In the genomic region with DNA sequence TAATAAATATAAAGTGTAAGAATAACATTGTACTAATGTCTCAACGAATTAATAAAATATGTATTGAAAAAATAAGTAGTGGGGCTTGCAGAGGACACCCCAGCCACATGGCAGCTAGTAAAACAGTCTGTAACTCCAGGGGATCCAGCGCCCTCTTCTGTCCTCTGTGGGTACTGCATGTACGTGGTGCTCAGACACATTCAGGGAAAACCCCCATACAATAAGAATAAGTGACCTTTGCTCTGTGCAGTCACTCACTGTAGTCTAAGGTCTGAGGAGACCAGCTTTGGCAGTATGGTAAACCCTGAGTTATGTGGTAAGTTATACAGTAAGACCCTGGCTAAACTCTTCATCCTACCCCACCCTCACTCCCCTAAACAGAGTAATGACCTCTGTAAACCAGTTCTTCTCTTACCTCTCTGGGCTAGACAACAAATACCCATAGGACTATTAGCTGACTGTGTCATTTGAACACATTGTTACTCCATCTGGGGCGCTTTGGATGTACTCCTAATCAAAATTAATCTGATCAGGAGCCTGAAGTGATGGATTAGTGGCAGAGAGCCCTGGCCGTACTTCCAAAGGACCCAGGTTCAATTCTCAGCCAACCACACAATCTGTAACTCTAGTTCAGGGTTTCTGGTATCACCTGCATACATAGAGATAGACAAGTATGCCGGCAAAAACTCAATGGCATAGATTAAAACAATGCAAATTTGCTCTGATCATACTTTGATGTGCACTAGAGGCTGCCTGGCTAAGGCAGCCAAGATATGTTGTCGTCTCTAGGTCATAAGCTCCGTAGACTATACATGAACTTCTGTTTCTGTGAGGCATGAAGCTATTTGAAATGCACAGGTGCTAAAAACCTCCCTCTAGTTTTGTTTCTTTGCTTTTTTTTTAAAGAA, we compare ENCODE assay signal across 8 mouse cellular contexts. TPM values are rescaled to one million over a fixed set of nuclear protein-coding genes. Genes with fewer than 3 reads are reported as not detected.
DNase-seq lines count a peak whose midpoint lies in the region; ATAC-seq lines count a peak whose summit lies in the region.
"Had no signal": no experiment of that assay in that cellular context is flagged by ENCODE, and none has a peak within 500 bp of the region (broad histone marks: within the 10 kb centered on the region; RNA-seq: fewer than 3 reads in every experiment).

No protein-coding gene starts in this region.

- no peak overlapping the region for H3K27ac ChIP-seq in hindbrain, embryonic 14.5 days

- ATAC-seq in hindbrain, embryonic 14.5 days (ENCODE audit: low FRiP score), result no peak

- no peak overlapping the region for H3K4me3 ChIP-seq in hindbrain, embryonic 14.5 days (replicated peaks; ENCODE audit: low read length)

- H3K9ac ChIP-seq in hindbrain, embryonic 14.5 days, result no peak overlapping the region

- DNase-seq in NIH3T3 (ENCODE audit: low read depth), result peak; percentile 77
- peak; percentile 81 to 86 for DNase-seq in cerebellum, adult 18-20 months
- DNase-seq in forelimb bud, embryonic 11.5 days (ENCODE audit: low read depth, low spot score), result peak; percentile 70
- peak; percentile 65 for DNase-seq in hindbrain, embryonic 14.5 days (ENCODE audit: low spot score)
- peak; percentile 79 to 96 for DNase-seq in layer of hippocampus, postnatal 25 days (ENCODE audit: extremely low spot score in 1 of 2, low spot score in 1 of 2)
- peak; percentile 87 for DNase-seq in lung, postnatal 25 days (ENCODE audit: low spot score)
- peak; percentile 63 for DNase-seq in skeletal muscle tissue, adult 2 months (ENCODE audit: low read depth, low spot score)

- 56% methylated on average over 8 of the region's 8 CpGs for WGBS in hindbrain, embryonic 14.5 days

- H3K4me1 ChIP-seq in hindbrain, embryonic 14.5 days (replicated peaks; ENCODE audit: control insufficient read depth, insufficient read depth, low read length), result peaks cover 37% of the 10 kb centered on the region

- peaks cover 10% of the 10 kb centered on the region; the same call in 1 of the 2 replicates for H3K36me3 ChIP-seq in hindbrain, embryonic 14.5 days (replicated peaks; ENCODE audit: control insufficient read depth, insufficient read depth)

- no peak overlapping the region for H3K4me2 ChIP-seq in hindbrain, embryonic 14.5 days (replicated peaks)

- no peaks in the 10 kb centered on the region for H3K27me3 ChIP-seq in hindbrain, embryonic 14.5 days (ENCODE audit: control insufficient read depth, insufficient read depth, low read length)
- H3K27me3 ChIP-seq: megakaryocyte, embryonic 14.5 days had no signal

- H3K9me3 ChIP-seq in hindbrain, embryonic 14.5 days (ENCODE audit: control insufficient read depth, low read length), result no peaks in the 10 kb centered on the region
- H3K9me3 ChIP-seq: megakaryocyte, embryonic 14.5 days had no signal

RNA-seq across cellular contexts. Expression of gene Srebf2, which starts 18.6 kb away (rescaled TPM):
- polyA plus RNA-seq in hindbrain, embryonic 14.5 days (2014; fragmentation: Nextera tagmentation; extraction: Ambion mirVana), result 153 and 154 TPM in 2 replicates
- 100 to 1,000 TPM; 172 to 174 TPM for total RNA-seq in layer of hippocampus, postnatal 25 days (2021)

RNA-seq across cellular contexts. Expression of gene Ccdc134, which starts 37.9 kb away (rescaled TPM):
- 12.9 and 13.8 TPM in 2 replicates for polyA plus RNA-seq in hindbrain, embryonic 14.5 days (2014; fragmentation: Nextera tagmentation; extraction: Ambion mirVana)
- 10 to 100 TPM; 11.2 to 15.8 TPM for total RNA-seq in layer of hippocampus, postnatal 25 days (2021)

RNA-seq across cellular contexts. Expression of gene Shisa8, which starts 47.0 kb away (rescaled TPM):
- polyA plus RNA-seq in hindbrain, embryonic 14.5 days (2014; fragmentation: Nextera tagmentation; extraction: Ambion mirVana), result 3.4 and 6.3 TPM in 2 replicates
- total RNA-seq in layer of hippocampus, postnatal 25 days (2021), result 1 to 10 TPM; 1.4 to 1.9 TPM

RNA-seq across cellular contexts. Expression of gene Tnfrsf13c, which starts 58.6 kb away (rescaled TPM):
- 0.51 and 0.68 TPM in 2 replicates for polyA plus RNA-seq in hindbrain, embryonic 14.5 days (2014; fragmentation: Nextera tagmentation; extraction: Ambion mirVana)
- under 1 TPM in 1 of 2 experiments, not detected in 1; 0.22 TPM for total RNA-seq in layer of hippocampus, postnatal 25 days (2021)
